Mouse (Mus musculus) adrenal gland, adult 2 months (tissue): ENCODE measurements around the gene Vmn2r71. TPM values are rescaled to one million over a fixed set of nuclear protein-coding genes. Genes with fewer than 3 reads are reported as not detected.

Experiments
- DNase-seq: peaks from one replicate; pipeline ENCODE4 v3.0.0; 2021
- long read RNA-seq: library from polyadenylated mRNA; stranded (forward); transcript quantifications from one replicate; pipeline ENCODE4 v2.0.0, GENCODE M21; 2021
- polyA plus RNA-seq: library from polyadenylated mRNA; depleted of rRNA; stranded (reverse); fragments of >200 nt; gene quantifications from 2 replicates; pipeline ENCODE4 v1.2.3, GENCODE M21; 2012; rRNA removed
- total RNA-seq, 2 experiments: library from RNA; stranded (reverse); gene quantifications; 2 replicates each; pipeline ENCODE4 v1.2.3; 2021

The Vmn2r71 gene
- total RNA-seq (not detected), polyA plus RNA-seq (not detected in 2 replicates)
- long read RNA-seq, result 0 reads

DNA sequence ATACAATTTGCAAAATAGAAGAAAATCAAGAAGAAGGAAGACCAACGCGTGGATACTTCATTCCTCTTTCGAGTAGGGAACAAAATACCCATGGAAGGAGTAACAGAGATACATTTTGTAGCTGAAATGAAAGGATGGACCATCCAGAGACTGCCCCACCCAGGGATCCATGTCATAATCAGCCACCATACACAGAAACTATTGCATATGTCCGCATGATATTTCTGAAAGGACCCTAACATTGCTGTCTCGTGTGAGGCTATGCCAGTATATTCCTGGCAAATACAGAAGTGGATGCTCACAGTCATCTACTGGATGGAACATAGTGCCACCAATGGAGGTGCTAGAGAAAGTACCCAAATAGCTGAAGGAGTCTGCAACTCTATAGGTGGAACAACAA is at the start of gene Vmn2r71:
Gene Vmn2r71 (plus strand): TSS at position 301 of the 400 bp plus-strand sequence.
- no peak for DNase-seq

DNA sequence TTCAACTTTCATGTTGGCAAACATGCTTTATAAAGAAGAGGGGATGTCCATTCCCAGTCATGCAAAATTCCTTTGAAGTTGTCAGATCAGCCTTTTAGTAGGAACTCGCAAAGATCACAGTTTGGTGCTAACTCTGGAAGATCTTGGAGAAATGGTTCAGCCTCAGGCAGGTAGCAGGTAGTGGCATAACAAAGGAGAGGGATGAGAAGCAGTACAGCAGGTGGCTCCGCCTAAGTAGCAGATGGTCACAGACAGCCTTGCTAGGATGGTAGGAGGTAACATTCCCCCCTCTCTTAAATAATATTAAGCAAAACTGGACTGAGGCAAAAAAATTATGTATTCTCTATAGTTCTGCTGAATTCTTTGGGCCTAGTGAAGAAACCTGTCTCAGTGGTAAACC is 20.8 kb upstream of the Vmn2r71 start:
- no peak for DNase-seq

DNA sequence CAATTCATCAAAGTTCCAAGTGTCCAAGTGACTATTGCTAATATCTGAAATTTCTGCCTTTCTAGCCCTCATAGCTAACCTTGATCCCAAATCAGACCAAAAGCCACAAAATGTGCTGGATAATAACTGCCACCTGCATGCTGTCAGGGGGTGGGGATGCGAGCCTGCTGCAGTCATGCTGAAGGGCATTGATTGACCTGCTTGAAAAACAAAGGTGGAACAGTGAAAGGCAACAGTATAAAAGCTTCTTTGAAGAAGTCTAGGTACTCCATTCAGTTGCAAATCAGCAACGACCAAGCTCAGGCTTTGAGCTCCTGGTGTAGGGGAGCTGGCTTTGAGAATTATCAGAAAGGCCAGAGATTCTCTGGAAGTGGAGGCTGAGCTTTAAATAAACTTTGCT is 19.8 kb upstream of the Vmn2r71 start:
- DNase-seq, result no peak

DNA sequence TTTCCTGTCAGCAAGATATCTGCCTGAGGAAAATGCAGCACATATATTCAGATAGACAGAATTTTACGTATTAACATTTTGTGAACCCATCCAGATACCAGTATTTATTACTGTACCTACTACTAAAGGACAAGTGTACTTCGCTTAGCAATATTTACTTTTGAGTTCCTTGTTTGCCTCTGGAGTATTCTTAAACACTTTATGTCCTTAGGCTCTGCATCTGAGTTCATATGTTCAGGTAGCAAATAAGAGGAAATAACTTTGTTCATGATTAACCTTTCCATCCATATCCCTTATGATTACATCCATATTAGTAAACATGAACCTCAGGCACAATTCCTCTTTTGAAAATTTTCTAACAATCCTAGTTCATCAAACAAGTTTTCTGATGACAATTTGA is 6.2 kb downstream of the Vmn2r71 start, which contains the start of gene Vmn2r70:
Gene Vmn2r70 (minus strand): TSS at position 101 of the 400 bp plus-strand sequence.
- DNase-seq, result no peak

Other genes starting within 250 kb of the Vmn2r71 start
- not detected for gene Vmn2r69, start 147.2 kb upstream of the Vmn2r71 start, total RNA-seq
- not detected in 2 replicates for gene Vmn2r69, start 147.2 kb upstream of the Vmn2r71 start, polyA plus RNA-seq
- gene Vmn2r70, start 6.1 kb downstream of the Vmn2r71 start, total RNA-seq, result not detected
- not detected in 2 replicates for gene Vmn2r70, start 6.1 kb downstream of the Vmn2r71 start, polyA plus RNA-seq
- not detected for gene Vmn2r72, start 192.0 kb downstream of the Vmn2r71 start, total RNA-seq
- not detected in 2 replicates for gene Vmn2r72, start 192.0 kb downstream of the Vmn2r71 start, polyA plus RNA-seq